Mouse (Mus musculus) adrenal gland, adult 8-10 months (tissue): ENCODE measurements around the gene Mei4. TPM values are rescaled to one million over a fixed set of nuclear protein-coding genes. Genes with fewer than 3 reads are reported as not detected.

Experiments used
- DNase-seq: peaks from one replicate; pipeline ENCODE4 v3.0.0; 2022
- total RNA-seq, 4 experiments: library from RNA; stranded (reverse); gene quantifications; 2 replicates each; pipeline ENCODE4 v1.2.4; 2022

The Mei4 gene
- total RNA-seq: 1 to 10 TPM in 1 of 4 experiments, under 1 TPM in 3; 0.54 to 1.0 (median 0.64) TPM

DNA sequence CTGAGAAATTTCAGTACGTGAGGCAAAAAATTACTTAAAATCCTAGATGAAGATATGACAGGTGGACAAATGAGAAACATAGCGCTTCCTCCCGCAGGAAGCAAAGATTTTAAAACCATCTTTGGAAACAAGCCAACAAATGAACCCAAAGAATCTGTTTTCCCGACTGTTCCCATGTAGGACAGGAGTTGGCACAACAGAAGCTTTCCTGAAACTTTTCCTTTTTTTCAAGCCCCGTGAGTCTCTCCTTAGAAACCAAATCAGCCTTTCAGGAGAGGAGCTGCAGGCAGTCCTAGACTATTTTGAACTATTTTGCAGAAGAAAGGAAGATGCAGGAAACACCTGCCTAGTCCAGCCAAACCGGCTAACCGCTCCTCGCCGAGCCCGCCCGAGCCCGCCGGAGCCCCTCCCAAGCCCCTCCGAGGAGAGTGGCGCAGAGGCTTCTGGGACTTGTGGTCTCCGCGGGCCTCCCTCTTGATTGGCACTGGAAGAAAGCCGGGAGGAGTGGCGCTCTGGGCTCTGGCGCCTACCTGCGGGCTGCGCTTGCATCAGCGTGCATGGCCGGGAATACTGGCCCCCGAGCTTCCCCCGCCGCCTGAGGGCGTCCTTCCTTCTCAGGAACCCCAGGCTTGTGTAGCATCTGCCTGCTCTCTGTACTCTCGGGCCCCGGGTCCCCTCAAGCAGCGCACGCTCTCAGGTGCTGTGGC is at the start of gene Mei4:
TSS of gene Mei4 (plus strand) at position 490 of the 707 bp plus-strand sequence.
- peak; percentile 57 for DNase-seq

DNA sequence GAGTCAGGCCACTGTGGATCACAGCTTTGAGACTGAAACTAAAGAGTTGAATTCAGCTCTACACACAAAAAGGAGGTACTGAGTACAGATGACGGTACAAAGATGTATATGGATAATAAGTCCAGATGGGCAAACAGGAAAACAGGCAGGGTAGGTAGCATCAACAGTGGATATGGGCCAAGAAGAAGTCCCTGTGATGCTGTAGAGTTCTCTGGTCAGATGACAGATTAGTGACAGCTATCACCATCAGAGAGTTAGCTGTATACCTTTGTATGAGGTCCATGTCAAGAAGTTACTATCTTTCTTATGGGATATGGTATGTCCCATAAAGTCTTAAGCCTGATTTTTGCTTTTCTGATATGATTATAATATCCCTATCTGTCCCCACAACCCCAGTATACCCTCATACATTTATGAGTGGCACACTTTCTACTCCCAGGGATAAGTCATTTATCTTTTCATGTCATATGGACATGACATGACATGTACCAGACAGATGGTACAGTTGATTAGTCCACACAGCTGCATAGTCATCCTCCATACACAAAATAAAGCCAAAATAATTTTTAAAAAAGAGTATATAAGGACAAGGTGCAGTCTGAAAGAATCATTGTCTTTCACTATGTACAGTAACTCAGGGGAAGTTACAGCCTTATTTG is 43.6 kb upstream of the Mei4 start:
- no peak for DNase-seq

DNA sequence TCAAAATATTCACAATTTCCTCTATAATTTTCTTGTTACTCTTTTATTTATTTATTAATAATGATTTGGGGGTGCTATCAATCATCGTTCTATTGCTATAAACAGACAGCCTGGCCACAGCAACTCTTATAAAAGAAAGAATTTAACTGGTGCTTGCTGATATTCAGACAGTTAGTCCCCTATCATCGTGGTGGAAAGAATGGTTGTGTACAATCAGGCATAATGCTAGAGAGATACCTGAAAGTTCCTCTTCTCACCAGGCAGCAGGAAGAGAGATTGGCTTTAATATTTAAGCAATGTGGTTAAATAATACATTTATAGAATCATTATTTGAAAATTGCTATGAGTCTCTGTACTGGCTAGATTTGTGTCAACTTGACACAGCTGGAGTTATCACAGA is 35.9 kb upstream of the Mei4 start:
- no peak for DNase-seq

DNA sequence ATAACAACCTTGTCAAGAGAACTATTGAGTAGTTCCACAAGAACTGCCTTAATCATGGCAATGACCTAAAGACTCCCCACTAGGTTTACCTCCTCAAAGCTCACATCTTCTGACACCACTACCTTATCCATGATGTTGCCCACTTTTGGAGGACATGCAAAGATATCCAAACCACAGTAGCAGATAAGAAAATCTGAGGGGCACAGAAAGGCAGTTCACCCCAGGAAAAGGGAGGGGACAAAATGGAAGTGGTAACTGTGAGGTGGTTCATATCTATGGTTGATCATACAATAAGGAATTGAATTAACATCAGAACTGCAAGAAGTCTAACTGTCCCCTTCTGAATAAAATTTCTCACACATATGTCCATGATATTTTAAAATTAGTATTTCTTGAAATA is 29.4 kb upstream of the Mei4 start:
- DNase-seq: no peak

DNA sequence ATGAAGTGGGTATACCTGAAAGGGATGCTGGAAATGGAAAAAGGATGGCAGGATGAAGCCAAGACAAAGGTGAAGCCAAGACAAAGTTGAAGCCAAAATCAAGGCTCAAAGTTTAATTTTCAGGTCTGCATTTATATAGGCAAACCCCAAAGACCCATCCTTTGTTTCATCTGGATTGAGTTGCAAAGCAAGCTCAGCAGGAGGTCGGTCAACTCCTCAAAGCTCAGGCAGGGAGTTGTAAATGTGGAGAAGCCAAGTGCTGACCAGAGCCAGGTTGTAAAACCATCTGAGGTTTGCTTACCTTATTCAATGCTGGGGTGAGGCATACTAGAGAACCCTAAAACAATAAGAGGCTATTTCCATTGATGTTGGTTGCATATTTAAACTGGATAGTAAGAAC is 4.6 kb upstream of the Mei4 start:
- DNase-seq: no peak

DNA sequence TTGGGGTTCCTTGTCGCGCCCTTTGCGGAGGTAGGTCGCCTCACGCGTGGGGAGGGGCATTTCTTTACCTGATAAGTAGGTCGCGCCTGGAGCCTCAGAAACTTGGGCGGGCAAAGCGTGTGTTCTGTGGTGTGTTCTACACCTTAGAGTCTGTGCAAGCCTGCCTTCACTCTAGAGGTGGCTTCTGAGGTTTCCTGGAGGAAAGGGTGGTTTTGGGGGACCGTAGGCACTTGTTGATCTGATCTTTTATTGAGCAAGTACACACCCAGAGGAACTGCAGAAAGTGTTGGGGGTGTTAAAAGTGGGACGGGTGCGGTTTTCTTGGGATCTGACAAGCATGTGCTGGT is 391 bp downstream of the Mei4 start:
- no peak for DNase-seq

DNA sequence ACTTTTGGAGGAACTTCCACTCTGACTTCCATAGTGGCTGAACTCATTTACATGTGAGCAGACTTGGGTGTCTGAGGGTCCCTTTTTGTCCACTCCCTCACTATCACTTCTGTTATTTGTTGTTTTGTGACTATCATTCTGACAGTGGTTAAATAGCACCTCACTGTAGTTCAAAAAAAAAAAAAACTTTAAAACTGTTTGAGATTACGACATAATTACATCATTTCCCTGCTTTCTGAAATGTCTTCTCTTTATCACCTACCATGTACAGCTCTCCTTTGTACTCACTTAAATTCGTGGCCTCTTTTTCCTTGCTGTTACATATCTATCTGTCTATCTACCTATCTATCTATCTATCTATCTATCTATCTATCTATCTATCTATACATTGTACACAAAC is 2.6 kb downstream of the Mei4 start:
- no peak for DNase-seq

DNA sequence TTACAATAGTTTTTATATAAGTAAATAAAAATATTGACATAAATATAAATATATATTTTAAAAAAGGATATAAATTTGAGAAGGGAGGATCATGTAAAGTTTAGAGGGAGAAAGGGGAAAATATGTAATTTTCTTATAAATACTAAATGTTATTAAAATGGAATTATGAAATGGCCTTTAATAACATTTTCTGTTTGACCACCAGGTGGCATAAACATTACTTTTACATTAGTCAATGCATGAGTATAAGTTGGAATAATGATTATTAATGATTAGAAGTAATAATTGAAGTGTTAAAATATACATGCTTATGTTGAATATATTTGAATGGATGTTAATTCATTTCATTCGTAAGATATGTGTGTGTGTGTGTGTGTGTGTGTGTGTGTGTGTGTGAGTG is 58.0 kb downstream of the Mei4 start:
- no peak for DNase-seq

DNA sequence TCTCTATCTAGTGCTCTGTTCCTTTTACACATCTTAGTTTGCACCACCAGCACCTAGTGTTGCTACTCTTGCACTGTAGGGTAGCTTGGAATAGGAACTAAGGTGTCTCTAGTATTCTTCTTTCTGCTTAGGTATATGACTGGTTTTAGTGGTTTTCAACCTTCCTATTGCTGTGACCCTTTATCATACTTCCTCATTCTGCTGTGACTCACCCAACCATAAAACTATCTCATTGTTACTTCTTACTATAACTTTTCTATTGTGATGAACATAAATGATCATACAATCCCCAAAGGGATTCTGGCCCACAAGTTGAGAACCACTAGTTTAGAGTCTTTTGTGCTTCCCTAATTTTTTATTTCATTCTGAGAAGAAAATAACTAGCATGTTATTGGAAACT is 61.3 kb downstream of the Mei4 start:
- DNase-seq: no peak

DNA sequence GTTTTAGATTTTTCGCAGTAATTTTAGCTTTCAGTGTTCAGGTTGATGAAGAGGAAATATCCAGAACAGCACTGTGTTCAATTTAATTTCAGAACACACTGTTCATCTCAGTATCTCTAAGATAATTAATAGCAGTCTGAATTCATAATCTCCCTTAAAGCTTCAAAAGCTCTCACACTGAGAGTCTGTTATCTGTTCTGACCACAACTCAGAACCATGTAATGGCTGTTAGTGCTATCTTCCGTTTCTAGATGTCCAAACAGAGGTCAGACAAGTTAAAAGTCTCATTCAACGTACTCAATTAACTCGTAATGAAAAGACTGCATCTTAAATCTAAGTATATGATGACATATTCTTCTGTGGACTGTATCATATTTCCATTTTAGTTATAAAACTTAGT is 77.1 kb downstream of the Mei4 start:
- DNase-seq: no peak

DNA sequence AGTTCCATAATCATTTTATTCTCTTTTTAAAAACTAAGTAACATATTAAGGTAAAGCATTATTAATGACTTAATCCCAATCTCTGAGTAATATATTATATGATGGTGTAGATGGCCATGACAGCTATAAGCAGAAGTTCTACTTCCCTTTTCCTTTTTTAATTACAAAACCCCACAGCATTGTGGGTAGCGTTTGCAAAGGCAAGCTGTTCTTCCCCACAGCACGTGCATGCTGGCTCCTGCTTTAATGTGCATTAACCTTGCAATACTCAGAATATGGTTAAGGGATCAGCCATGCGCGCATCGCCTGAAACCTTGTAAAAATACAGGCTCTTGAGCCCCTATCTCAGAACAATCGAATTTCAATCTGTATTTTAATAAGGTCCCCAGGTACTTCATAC is 82.2 kb downstream of the Mei4 start:
- no peak for DNase-seq

DNA sequence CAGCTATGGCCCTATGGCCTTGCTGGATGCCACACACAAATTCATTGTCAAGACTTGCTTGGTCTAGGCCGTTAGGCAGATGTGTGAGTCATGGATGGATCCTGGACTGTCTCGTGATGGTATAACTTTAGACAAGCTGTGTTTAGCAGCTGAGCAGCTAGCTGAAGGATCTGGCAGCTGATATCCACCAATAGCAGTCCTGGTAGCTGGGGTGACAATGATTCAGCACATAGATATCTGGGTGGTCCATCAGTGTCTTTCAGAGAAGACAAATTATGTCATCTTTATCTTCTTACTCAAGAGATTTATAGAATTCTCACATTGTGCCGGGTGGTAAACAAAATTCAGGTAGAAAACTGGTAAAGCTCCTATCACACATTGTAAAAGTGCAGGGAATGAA is 93.4 kb downstream of the Mei4 start:
- DNase-seq: no peak

DNA sequence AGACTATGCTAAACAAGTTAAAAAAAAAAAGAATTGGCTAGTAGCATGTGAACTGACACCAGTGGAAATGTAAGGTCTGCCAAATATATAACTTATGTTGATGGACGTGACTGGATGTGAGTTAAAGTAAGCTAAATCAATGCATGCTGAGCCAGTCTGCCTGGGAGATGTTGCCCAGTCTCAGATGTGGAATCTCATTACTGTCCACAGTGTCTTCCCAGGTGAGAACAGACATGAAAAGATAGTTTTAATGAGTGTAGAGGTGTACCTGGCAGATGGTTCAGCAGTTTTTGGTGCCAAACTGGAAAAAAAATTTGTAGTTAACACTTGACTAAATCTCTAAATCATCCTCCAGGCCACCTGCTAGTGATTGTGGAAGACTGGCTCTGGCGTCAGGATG is 94.4 kb downstream of the Mei4 start:
- no peak for DNase-seq

DNA sequence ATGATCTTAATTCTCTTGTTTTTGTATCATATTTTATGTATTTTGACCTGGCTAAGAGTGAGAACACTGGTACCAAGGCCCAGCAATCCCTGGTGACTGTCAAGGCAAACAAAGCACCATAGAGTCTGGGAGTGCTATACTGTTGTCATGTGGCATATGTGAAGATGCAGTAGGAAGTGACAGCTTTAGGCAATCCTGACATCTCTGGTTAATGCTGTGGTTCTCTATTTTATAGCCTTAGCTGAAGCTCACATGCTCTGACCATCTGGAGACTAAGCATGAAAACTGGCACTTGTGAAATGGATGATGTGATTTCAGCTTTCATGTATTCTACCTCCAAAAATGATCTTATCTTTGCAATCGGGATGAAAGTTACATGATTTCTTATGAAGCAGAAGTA is 103.3 kb downstream of the Mei4 start:
- DNase-seq: no peak

DNA sequence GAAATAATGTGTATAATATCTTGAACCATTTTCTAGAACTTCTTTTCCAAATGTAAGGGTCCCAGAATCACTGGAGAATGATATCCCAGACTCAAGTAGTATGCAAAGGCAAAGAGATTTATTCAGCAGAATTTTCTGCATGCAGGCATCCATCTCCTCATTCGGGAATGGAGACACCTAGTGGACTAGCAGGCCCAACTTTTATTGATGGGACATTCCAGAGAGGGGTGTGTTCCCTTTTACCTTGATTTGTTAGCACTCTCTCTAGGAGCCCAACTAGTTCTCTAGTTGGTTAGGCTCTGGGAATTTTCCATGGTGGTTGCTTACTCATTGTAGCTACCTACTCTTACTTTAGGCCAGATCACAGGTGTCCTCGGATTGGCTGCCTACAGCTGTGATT is 105.5 kb downstream of the Mei4 start:
- no peak for DNase-seq

DNA sequence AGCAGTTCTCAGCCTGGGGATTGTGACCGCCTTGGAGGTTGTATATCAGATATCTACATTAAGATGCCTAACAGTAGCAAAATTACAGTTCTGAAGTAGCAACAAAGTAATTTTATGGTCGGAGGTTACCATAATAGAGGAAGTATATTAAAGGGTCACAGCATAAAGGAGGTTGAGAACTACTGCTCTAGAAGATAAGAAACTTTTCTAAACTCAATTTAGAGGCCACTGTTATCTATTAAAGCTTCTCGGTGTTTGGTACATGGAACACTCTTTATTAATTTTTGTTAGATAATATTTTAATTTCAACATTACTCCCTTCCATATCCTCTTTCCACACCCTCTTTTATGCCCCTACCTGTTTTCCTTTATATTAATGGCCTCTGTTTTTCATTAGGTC is 119.0 kb downstream of the Mei4 start:
- DNase-seq: no peak

DNA sequence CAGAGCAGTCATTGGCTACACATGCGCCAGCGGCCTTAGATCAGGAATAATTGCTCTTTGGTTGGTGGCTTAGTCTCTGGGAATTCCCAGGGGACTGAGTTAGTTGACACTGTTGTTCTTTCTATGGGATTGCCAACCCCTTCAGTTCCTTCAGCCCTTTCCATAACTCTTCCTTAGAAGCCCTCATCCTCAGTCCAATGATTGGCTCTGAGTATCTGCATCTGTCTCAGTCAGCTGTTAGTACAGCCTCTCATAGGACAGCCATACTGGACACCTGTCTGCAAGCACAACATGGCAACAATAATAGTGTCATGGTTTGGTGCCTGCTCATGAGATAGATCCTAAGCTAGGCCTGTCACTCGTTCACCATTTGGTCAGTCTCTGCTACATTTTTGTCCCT is 149.5 kb downstream of the Mei4 start:
- DNase-seq: no peak

DNA sequence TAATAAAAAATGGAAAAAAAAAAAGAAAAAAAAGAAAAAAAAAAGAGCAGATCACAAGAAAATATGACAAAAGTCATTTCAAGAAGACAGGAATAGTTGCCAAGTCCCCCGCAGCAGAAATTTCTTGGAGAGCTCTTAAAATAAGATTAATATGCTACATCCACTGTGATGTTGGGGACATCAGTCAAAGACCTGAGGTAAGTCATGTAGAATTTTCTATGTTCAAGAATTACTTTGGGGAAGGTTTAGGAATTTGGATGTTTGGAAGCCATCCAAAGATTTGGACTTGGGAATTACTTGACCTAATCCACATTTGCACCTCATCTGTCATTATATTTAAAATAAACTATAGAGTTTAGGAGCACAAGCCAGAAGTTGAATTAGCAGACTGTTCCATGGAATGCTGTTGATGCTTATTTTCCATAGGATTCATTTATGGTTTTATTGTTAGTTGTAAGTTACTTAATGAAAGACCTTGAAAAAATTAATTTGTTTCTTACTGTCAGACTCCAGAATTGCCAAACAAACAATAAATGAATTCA is 179.1 kb downstream of the Mei4 start:
- DNase-seq: no peak

DNA sequence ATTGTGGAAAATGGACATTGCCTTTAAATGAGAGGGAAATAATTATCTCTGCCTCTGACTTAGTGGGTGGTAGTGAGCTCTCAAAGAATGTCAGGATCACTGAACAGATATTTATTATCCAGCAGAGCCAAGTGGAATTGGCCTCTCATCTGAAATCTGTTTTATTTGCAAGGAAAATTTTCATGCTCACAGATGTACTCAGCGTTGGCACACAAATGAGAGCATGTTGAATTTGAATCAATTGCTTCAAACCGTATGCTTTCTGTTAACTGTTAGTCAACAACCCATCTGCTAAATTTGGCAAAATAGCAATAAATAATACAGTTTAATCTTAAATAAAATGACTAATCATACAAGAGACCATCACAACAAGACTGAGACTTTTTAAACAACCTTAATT is 181.0 kb downstream of the Mei4 start:
- no peak for DNase-seq

DNA sequence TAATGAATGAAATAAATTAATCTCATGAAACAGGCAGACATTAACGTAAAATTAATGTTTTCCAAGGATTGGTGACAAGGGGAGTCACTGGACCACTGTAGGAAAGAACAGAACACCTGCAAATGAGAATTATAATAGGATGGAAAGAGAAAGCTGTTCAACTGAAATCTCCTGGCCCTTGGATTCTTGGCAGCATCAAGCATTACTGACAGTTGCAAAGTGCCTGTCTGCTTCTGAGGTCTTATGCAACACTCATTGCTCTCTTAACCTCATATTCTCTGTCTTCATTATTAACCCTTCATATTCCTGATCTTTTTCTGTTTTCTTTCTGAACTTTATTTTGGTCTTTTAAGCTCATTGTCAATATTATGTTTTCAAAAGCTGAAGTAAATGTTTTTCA is 210.4 kb downstream of the Mei4 start:
- no peak for DNase-seq

DNA sequence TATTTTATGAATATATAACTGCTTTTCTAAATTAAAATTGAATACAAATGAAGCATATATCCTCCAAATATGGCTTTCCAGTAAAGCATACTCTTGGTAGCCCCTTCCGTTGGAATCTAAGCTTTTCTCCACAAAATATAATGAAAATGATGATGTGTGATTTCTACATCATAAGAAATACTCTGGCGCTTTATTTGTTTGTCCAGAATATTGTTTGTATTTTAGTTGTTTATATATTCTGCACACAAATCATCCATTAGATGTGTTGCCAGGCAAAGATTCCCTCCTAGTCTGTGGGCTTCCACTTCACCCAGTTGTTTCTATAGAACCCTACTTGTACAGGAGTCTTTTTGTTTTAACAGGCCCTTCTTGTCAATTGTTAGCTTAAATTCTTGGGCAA is 211.8 kb downstream of the Mei4 start:
- no peak for DNase-seq

DNA sequence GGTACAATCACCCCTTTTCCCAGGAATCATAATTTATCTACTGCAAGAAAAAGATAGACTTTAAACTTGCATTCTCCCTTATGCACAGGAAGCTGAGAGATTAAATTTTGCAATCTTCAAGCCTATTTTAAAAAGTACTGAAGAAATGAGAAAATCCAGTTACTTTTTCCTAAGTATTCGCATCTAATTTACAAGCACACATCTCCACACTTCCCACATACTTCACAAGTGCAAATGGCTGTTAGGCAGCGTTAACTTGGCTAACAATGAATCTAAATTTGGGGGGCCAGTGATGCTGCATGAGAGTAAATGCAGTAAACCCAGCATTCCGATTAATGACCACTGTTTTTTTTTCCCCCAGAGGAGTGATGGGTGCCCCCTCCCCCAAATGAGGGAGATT is 232.9 kb downstream of the Mei4 start:
- no peak for DNase-seq

DNA sequence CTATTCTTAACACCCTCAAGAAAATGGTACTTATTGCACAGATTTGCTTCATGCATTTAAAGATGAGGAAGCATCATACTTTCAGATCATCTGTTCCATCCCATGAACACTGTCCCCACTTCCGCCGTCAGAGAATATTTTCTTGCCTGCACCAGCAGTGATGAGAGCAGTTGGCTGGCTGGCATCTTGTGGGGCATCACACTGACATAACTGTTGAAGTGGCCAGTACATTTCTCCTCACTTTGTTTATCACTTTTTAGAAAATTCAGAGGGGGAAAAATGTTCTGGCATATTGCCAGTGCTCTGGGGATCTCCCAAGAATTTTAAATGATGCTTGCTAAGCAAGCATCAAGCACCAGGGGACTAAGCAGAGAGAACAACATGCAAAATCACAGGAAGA is 251.4 kb downstream of the Mei4 start:
- DNase-seq: no peak

DNA sequence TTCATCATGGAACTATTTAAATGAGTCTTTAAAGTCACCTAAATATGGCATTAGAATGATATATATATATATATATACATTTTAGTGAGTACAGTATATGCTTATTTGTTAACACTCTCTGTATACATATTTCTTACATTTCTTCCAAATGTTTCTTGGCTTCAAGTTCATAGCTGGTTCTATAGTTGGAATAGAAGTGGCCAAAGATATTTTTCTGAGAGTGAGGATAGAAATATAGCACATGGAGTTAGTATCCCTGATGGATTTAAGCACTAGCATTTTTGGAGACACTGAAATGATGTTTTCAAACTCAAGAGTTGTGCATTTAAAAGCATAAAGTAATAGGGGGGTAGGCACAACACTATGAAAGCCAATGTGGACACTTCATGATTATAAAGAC is 272.6 kb downstream of the Mei4 start:
- no peak for DNase-seq

DNA sequence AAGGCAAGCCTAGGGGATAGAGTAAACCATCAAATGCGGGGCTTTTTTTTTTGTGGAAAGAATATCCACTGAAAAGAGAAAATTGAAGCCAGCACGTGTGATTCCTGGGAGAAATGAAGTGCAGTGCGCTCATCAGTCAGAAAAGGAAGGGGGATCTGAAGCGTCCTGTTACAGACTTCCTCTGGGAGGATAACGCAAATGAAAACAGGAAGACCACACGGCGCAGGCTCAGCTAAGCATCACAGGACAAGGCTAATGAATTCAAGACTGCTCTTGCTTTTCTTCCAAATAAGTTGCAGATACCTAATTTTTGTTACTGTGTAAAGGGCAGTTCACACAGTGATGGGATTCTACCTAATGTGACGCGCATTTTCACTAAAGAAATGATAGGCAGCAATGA is 296.7 kb downstream of the Mei4 start:
- DNase-seq: no peak
